Mouse (Mus musculus) adrenal gland, adult 10 weeks (tissue): ENCODE results near the gene Depdc1b. TPM values are rescaled to one million over a fixed set of nuclear protein-coding genes. Genes with fewer than 3 reads are reported as not detected.

Experiments
- polyA plus RNA-seq: library from polyadenylated mRNA; stranded (reverse); fragments of 350-450 nt; fragmentation: Illumina TruSeq; extraction: RNeasy Lipid Tissue Mini Kit (QIAGEN cat#74804); gene quantifications from one replicate; pipeline ENCODE4 v1.2.3, GENCODE M21; 2014; ENCODE audit warnings: low read depth, low replicate concordance

The Depdc1b gene
- 0.87 TPM for polyA plus RNA-seq

DNA sequence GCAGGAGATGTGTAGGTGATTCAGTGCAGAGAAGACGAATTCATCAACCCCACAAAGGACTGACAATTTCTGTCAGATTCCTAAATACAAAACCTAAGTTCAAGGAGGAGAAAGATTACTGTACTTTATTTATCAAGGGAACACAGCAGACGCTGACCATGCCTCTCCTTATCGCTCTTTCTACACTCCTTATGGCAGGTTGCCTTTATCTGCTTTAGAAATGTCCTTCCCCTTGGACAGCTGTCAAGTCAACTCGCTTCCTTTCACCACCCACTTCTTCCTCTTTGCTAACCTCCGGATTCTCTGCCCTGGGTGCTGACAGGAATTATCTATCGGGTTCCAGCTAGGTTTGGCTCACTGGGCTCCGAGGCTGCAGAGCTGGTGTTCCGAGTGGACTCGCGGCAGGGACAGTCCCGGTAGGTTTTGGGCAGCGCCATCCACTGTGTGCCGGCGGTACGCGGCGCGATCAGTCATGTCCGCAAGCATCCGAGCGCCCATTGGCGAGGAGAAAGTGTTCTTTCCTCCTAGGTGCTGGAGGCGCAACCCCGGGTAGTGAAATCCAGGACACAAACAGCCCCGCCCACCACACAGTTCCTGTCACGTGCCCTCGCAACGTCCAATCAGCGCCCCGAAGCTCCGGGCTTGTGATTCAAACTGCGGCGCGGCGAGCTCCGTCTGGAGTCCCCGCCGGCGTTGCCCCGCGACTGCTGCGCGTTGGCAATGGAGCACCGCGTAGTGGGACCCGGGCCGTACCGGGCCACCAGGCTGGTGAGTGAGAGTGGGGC, at the start of gene Depdc1b:
Gene Depdc1b (plus strand): TSS at position 631 of the 785 bp plus-strand sequence.

DNA sequence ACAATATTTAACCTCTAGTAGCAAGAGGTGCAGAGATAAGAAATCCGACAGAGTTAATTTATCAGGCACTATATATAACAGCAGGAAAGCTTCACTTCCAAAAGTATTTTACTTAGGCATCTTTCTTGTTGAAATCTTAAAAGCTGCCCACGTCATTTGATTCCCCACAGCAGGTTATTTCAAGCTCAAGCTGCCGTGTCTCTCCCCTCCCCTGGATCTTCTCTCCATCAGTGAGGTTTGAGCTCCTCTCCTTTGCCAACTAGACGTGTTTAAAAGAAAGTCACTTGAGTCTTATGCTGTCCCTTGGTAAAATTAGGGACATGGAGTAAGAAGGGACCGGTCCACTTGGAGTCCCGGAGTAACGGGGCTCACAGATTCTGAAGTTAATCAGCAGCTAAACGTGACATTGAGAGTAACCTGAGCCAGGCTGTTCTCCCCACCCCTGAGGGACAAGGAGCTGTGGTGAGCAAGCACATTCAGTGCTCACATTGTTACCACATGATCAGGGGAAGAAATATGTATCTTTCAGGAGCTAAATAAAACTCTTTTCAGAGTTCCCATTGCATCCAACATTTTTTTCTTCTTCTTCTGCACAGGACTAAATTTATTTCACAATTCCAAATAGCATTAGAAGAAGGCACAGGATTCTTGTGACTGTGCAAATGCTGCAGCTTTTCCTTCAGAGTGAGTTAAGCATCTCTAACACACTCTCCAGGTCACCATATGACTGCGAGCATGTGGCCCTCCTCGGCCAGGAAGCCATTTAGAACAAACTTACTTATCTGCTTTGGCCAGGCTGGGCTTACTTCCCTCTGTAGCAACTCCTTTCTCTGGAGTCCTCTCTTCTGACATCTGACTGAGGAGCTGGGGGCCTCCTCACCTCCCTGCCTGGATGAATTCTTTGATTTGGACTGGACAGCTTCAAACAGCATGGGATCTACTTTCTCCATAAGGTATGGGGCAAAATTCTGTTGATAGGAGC, 133.3 kb downstream of the Depdc1b start, which contains the start of gene Pde4d:
Gene Pde4d (plus strand): TSS at position 833 of the 982 bp plus-strand sequence.

Other genes with a start within 250 kb of the Depdc1b start
- gene Ndufaf2, start 157.7 kb upstream of the Depdc1b start, polyA plus RNA-seq, result 119 TPM
- gene Ercc8, start 157.6 kb upstream of the Depdc1b start, polyA plus RNA-seq, result 6.3 TPM
- gene Elovl7, start 101.9 kb upstream of the Depdc1b start, polyA plus RNA-seq, result 8.0 TPM
- 9.7 TPM for gene Pde4d, start 133.6 kb downstream of the Depdc1b start, polyA plus RNA-seq